Mouse (Mus musculus) hindbrain, embryonic 15.5 days (tissue): ENCODE results near the gene Aldh1b1. TPM values are rescaled to one million over a fixed set of nuclear protein-coding genes. Genes with fewer than 3 reads are reported as not detected.

Experiments
- ATAC-seq: fragments of 200-750 bp; cut with Nextera tagmentation; 2 replicates; pipeline ENCODE4 v1.8.0; 2017; ENCODE audit warnings: low read depth, moderate number of reproducible peaks, moderate TSS enrichment; ENCODE audit not compliant: low FRiP score
- H3K27ac ChIP-seq: fragments of 300-500 bp; sonication (generic); replicated peaks from 2 replicates; pipeline ENCODE4 v1.5.1; 2015; ENCODE audit warnings: mild to moderate bottlenecking, inconsistent platforms
- H3K27me3 ChIP-seq: fragments of 300-500 bp; sonication (generic); 2 replicates; pipeline ENCODE4 v1.6.1; 2015; ENCODE audit warnings: control low read depth, inconsistent platforms
- H3K36me3 ChIP-seq: fragments of 300-500 bp; sonication (generic); 2 replicates; pipeline ENCODE4 v1.6.1; 2015; ENCODE audit warnings: control low read depth, inconsistent platforms
- H3K4me1 ChIP-seq: fragments of 300-500 bp; sonication (generic); replicated peaks from 2 replicates; pipeline ENCODE4 v1.6.1; 2015; ENCODE audit warnings: control low read depth, inconsistent platforms
- H3K4me2 ChIP-seq: fragments of 300-500 bp; sonication (generic); 2 replicates; pipeline ENCODE4 v1.6.1; 2015; ENCODE audit warnings: moderate library complexity, mild to moderate bottlenecking, inconsistent platforms
- H3K4me3 ChIP-seq: fragments of 300-500 bp; sonication (generic); 2 replicates; pipeline ENCODE4 v1.5.1; 2015; ENCODE audit warnings: mild to moderate bottlenecking, inconsistent platforms
- H3K9ac ChIP-seq: fragments of 300-500 bp; sonication (generic); 2 replicates; pipeline ENCODE4 v1.6.1; 2015; ENCODE audit warnings: inconsistent platforms
- H3K9me3 ChIP-seq: fragments of 300-500 bp; sonication (generic); 2 replicates; pipeline ENCODE4 v1.6.1; 2016; ENCODE audit warnings: control low read depth, inconsistent platforms
- WGBS: fragments of 180-500 bp; shearing (Covaris S2); methylation state at CpG from one replicate; pipeline ENCODE4 v1.1.7; 2015; 5-methylcytosine and 5-hydroxymethylcytosine counted together
- polyA plus RNA-seq: library from polyadenylated mRNA; unstranded; fragments of >200 nt; fragmentation: Nextera tagmentation; extraction: Ambion mirVana; gene quantifications from 2 replicates; pipeline ENCODE4 v1.2.1, GENCODE M21; 2015

Aldh1b1 gene
- polyA plus RNA-seq, 1 experiment from 2014 or later, result 17.9 TPM

DNA sequence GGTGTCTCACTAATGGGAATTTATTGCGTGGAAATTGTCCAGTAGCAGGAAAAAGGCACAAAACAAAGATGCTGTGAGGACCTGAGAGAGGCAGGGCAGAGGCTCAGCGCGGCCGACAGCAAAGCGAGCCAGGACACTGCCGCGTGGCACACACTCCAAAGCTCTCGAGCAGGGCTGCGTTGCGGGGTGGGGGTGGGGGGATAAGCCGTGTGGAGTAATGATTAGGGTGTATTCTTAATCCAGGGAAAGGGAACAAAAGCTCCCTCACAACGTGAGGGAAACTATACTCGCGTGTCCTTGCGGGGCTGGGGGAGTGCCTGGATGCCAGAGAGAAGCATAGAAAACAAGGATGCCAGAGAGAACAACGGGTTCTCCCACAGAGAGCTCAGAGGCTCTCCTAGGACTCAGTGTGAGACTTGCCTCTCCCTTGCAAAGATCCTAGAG is 33.7 kb upstream of the Aldh1b1 start:
- WGBS, result 1% methylated on average over 16 of the region's 16 CpGs
- H3K4me3 ChIP-seq, result 0 out of 2 replicates have a peak overlapping the region, but pooled peaks have one; percentile 3

GRCm38 (mm10) chr4:45765565-45766201 is 33.1 kb upstream of the Aldh1b1 start:
- Histone ChIP-seq H3K4me3 (0 out of 2 replicates have a peak overlapping the region, but pooled peaks have one; percentile 3), H3K9ac (peak overlapping the region; percentile 28; the same call in 1 of the 2 replicates), H3K4me1 (peaks cover 67% of the 10 kb centered on the region), H3K4me2 (peak overlapping the region; percentile 45), H3K27ac (peak overlapping the region; percentile 47), H3K36me3 (no peaks in the 10 kb centered on the region), H3K9me3 (no peaks in the 10 kb centered on the region), H3K27me3 (no peaks in the 10 kb centered on the region)
- 0 out of 2 replicates have a peak, but pooled peaks have one; percentile 17 for ATAC-seq
- WGBS, result 2% methylated on average over 13 of the region's 18 CpGs

More for the DNA sequence above, 33.7 kb upstream of the Aldh1b1 start:
- H3K4me1 ChIP-seq, result peaks cover 62% of the 10 kb centered on the region
- H3K36me3 ChIP-seq, result no peaks in the 10 kb centered on the region
- no peaks in the 10 kb centered on the region for H3K9me3 ChIP-seq
- H3K9ac ChIP-seq, result peak overlapping the region; percentile 28; the same call in 1 of the 2 replicates
- no peaks in the 10 kb centered on the region for H3K27me3 ChIP-seq
- peak overlapping the region; percentile 45 for H3K4me2 ChIP-seq
- H3K27ac ChIP-seq, result peak overlapping the region; percentile 47
- no peak; the same call in 1 of the 2 replicates for ATAC-seq

GRCm38 (mm10) chr4:45766774-45767173 is 32.0 kb upstream of the Aldh1b1 start:
- H3K4me2 ChIP-seq, result no peak overlapping the region
- no peak overlapping the region for H3K4me3 ChIP-seq
- H3K36me3 ChIP-seq, result no peaks in the 10 kb centered on the region
- WGBS, result 79% methylated on average over 7 of the region's 7 CpGs
- H3K9me3 ChIP-seq, result no peaks in the 10 kb centered on the region
- no peak overlapping the region for H3K9ac ChIP-seq
- no peak for ATAC-seq
- H3K27me3 ChIP-seq, result no peaks in the 10 kb centered on the region
- peaks cover 78% of the 10 kb centered on the region for H3K4me1 ChIP-seq
- no peak overlapping the region for H3K27ac ChIP-seq

DNA sequence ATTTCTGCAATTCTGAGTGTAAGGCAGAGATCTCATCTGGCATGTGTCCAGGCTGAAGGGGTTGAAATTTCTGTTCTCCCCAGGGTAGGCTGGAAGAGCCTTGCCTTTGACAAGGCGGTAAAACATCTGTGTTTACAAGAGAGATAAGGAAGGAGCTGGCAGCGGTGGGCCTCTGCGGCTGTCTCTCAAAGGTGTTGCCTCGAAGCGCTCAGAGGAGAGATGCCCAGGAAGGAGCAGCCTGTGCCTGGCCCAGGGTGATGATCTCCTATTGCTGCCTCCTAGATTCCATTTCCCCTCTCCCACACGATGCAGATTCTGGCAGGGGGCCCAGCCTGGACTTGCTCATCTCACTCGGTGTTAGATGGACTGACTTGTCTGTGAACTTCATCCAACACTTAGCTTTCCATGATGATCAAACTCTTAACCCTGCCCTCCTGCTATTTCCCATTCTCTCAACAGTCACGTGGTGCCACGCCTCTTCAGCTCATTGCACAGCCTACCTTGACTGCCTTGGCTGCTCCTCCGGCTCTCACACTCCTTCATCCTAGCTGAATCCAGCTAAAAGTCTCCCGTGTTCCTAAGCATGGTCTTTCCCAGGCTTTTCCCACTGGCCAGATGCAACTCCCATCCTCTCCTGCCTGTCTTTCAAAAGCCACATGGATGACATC is 30.8 kb upstream of the Aldh1b1 start:
- WGBS, result 57% methylated on average over 11 of the region's 11 CpGs
- H3K27me3 ChIP-seq, result no peaks in the 10 kb centered on the region
- ATAC-seq, result no peak
- no peak overlapping the region for H3K9ac ChIP-seq
- H3K27ac ChIP-seq, result no peak overlapping the region
- H3K4me3 ChIP-seq, result no peak overlapping the region
- no peak overlapping the region for H3K4me2 ChIP-seq
- no peaks in the 10 kb centered on the region for H3K9me3 ChIP-seq
- H3K36me3 ChIP-seq, result no peaks in the 10 kb centered on the region
- peaks cover 78% of the 10 kb centered on the region for H3K4me1 ChIP-seq

DNA sequence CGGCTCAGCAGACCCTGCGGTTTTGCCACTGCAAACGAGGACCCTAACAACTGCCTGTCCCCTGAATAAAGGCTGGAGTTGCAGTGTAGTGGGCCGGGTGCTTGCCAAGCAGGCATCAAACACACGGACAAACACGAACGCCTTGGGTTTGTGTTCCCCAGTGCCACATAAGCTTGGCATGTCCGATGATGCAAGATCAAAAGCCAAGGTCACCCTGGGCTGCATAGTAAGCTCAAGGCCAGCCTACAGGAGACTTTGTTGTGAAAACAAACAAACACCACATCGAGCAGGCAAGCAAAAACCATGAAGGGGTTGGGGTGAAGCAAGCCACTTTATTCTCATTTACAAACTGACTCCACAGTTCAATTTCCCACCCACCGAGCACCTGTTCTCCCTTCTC is 29.7 kb upstream of the Aldh1b1 start:
- H3K4me1 ChIP-seq, result peaks cover 67% of the 10 kb centered on the region
- ATAC-seq, result no peak

GRCm38 (mm10) chr4:45769791-45770637 is 28.8 kb upstream of the Aldh1b1 start:
- Histone ChIP-seq H3K9ac (no peak overlapping the region), H3K4me1 (peaks cover 58% of the 10 kb centered on the region), H3K9me3 (no peaks in the 10 kb centered on the region), H3K36me3 (no peaks in the 10 kb centered on the region), H3K4me3 (no peak overlapping the region), H3K27ac (no peak overlapping the region), H3K4me2 (no peak overlapping the region), H3K27me3 (no peaks in the 10 kb centered on the region)
- WGBS, result 15% methylated on average over 10 of the region's 10 CpGs
- ATAC-seq, result no peak

More for the DNA sequence above, 29.7 kb upstream of the Aldh1b1 start:
- no peaks in the 10 kb centered on the region for H3K36me3 ChIP-seq
- H3K27me3 ChIP-seq, result no peaks in the 10 kb centered on the region
- H3K9me3 ChIP-seq, result no peaks in the 10 kb centered on the region
- H3K4me2 ChIP-seq, result no peak overlapping the region
- H3K4me3 ChIP-seq, result no peak overlapping the region
- no peak overlapping the region for H3K27ac ChIP-seq
- no peak overlapping the region for H3K9ac ChIP-seq
- 41% methylated on average over 10 of the region's 10 CpGs for WGBS

DNA sequence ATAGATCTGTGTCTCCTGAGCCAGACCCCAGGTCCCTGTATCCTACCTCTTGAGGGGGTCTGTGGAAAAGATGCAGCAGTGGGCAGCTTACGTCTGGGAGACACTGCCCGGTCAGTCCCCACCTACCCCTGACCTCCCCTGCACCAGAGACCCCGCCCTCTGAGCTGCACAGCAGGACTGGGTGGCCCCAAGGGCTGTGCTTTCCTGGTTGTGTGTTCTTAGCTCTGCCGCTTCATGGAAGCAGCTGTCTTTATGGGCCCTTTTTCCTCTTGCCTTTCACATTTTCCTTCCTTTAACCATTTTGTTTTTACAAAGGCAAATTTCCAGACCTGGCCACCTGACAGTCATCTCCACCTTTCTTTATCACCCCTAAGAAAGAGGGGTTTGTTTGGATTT is 28.2 kb upstream of the Aldh1b1 start:
- no peak overlapping the region for H3K4me2 ChIP-seq
- no peaks in the 10 kb centered on the region for H3K9me3 ChIP-seq
- peaks cover 52% of the 10 kb centered on the region for H3K4me1 ChIP-seq
- H3K4me3 ChIP-seq, result no peak overlapping the region
- H3K27me3 ChIP-seq, result peaks cover under 1% of the 10 kb centered on the region; the same call in 1 of the 2 replicates
- no peak overlapping the region for H3K27ac ChIP-seq
- no peaks in the 10 kb centered on the region for H3K36me3 ChIP-seq
- H3K9ac ChIP-seq, result no peak overlapping the region
- ATAC-seq, result no peak
- 16% methylated on average over 4 of the region's 4 CpGs for WGBS

GRCm38 (mm10) chr4:45771173-45771572 is 27.6 kb upstream of the Aldh1b1 start:
- 0 out of 2 replicates have a peak, but pooled peaks have one; percentile 17 for ATAC-seq
- H3K27ac ChIP-seq, result no peak overlapping the region

GRCm38 (mm10) chr4:45771619-45772018 is 27.2 kb upstream of the Aldh1b1 start:
- H3K9ac ChIP-seq, result 0 out of 2 replicates have a peak overlapping the region, but pooled peaks have one; percentile 16
- no peak overlapping the region for H3K27ac ChIP-seq
- no peaks in the 10 kb centered on the region for H3K36me3 ChIP-seq

More at GRCm38 (mm10) chr4:45771173-45771572, 27.6 kb upstream of the Aldh1b1 start:
- Histone ChIP-seq H3K9me3 (no peaks in the 10 kb centered on the region), H3K4me2 (no peak overlapping the region), H3K27me3 (peaks cover 2% of the 10 kb centered on the region; the same call in 1 of the 2 replicates), H3K4me3 (no peak overlapping the region), H3K4me1 (peaks cover 46% of the 10 kb centered on the region), H3K36me3 (no peaks in the 10 kb centered on the region), H3K9ac (0 out of 2 replicates have a peak overlapping the region, but pooled peaks have one; percentile 16)
- 13% methylated on average over 8 of the region's 8 CpGs for WGBS

GRCm38 (mm10) chr4:45783671-45784070 is 15.2 kb upstream of the Aldh1b1 start:
- 75% methylated on average over 1 of the region's 1 CpGs for WGBS
- H3K36me3 ChIP-seq, result no peaks in the 10 kb centered on the region
- no peaks in the 10 kb centered on the region for H3K27me3 ChIP-seq
- no peak for ATAC-seq
- H3K4me3 ChIP-seq, result no peak overlapping the region
- H3K9me3 ChIP-seq, result no peaks in the 10 kb centered on the region
- H3K4me2 ChIP-seq, result no peak overlapping the region
- no peak overlapping the region for H3K27ac ChIP-seq
- H3K4me1 ChIP-seq, result peaks cover 7% of the 10 kb centered on the region; the same call in 1 of the 2 replicates
- no peak overlapping the region for H3K9ac ChIP-seq

More at GRCm38 (mm10) chr4:45771619-45772018, 27.2 kb upstream of the Aldh1b1 start:
- Histone ChIP-seq H3K27me3 (peaks cover 2% of the 10 kb centered on the region; the same call in 1 of the 2 replicates), H3K4me2 (no peak overlapping the region), H3K4me3 (no peak overlapping the region), H3K9me3 (no peaks in the 10 kb centered on the region), H3K4me1 (peaks cover 42% of the 10 kb centered on the region)
- WGBS, result 2% methylated on average over 5 of the region's 5 CpGs
- ATAC-seq, result 0 out of 2 replicates have a peak, but pooled peaks have one; percentile 43

GRCm38 (mm10) chr4:45785959-45786358 is 12.9 kb upstream of the Aldh1b1 start:
- no peak overlapping the region for H3K9ac ChIP-seq
- 10% methylated on average over 2 of the region's 2 CpGs for WGBS
- H3K27ac ChIP-seq, result no peak overlapping the region
- no peaks in the 10 kb centered on the region for H3K9me3 ChIP-seq
- H3K36me3 ChIP-seq, result no peaks in the 10 kb centered on the region
- peaks cover 17% of the 10 kb centered on the region; the same call in 1 of the 2 replicates for H3K4me1 ChIP-seq
- no peaks in the 10 kb centered on the region for H3K27me3 ChIP-seq
- ATAC-seq, result no peak
- H3K4me2 ChIP-seq, result no peak overlapping the region
- H3K4me3 ChIP-seq, result no peak overlapping the region
